Mouse (Mus musculus) intestine, embryonic 14.5 days (tissue): Measurements from ENCODE around the gene Ubr4. TPM values are rescaled to one million over a fixed set of nuclear protein-coding genes. Genes with fewer than 3 reads are reported as not detected.

Experiments used
- ATAC-seq: fragments of 200-750 bp; cut with Nextera tagmentation; replicated peaks from 2 replicates; pipeline ENCODE4 v1.8.0; 2017; ENCODE audit warnings: low read depth, moderate number of reproducible peaks, moderate TSS enrichment, moderate library complexity; ENCODE audit not compliant: low FRiP score, low TSS enrichment
- DNase-seq: peaks from one replicate; pipeline ENCODE4 v3.0.0-alpha.2; 2018; ENCODE audit warnings: low spot score
- H3K27ac ChIP-seq: fragments of 300-500 bp; sonication (generic); 2 replicates; pipeline ENCODE4 v1.5.1; 2014; ENCODE audit warnings: low read depth, mild to moderate bottlenecking, control low read depth
- H3K27me3 ChIP-seq: fragments of 300-500 bp; sonication (generic); replicated peaks from 2 replicates; pipeline ENCODE4 v1.6.1; 2014; ENCODE audit warnings: low read length, control low read depth; ENCODE audit not compliant: control insufficient read depth, insufficient read depth
- H3K36me3 ChIP-seq: fragments of 300-500 bp; sonication (generic); 2 replicates; pipeline ENCODE4 v1.6.1; 2014; ENCODE audit warnings: low read length, control low read depth; ENCODE audit not compliant: control insufficient read depth, insufficient read depth
- H3K4me1 ChIP-seq: fragments of 300-500 bp; sonication (generic); replicated peaks from 2 replicates; pipeline ENCODE4 v1.6.1; 2014; ENCODE audit warnings: low read length, control low read depth, mixed read lengths; ENCODE audit not compliant: control insufficient read depth, insufficient read depth
- H3K4me2 ChIP-seq: fragments of 300-500 bp; sonication (generic); 2 replicates; pipeline ENCODE4 v1.6.1; 2014; ENCODE audit warnings: low read length
- H3K4me3 ChIP-seq: fragments of 300-500 bp; sonication (generic); 2 replicates; pipeline ENCODE4 v1.5.1; 2014; ENCODE audit warnings: low read depth, low read length, control low read depth, mixed read lengths
- H3K9ac ChIP-seq: fragments of 300-500 bp; sonication (generic); 2 replicates; pipeline ENCODE4 v1.6.1; 2014; ENCODE audit warnings: mild to moderate bottlenecking, low read length
- H3K9me3 ChIP-seq: fragments of 300-500 bp; sonication (generic); 2 replicates; pipeline ENCODE4 v1.6.1; 2016; ENCODE audit warnings: low read length, control low read depth; ENCODE audit not compliant: control insufficient read depth
- WGBS: fragments of 180-500 bp; shearing (Covaris S2); extraction: QIAGEN DNeasy Blood & Tissue Kit; methylation state at CpG from one replicate; pipeline ENCODE4 v1.1.7; 2014; 5-methylcytosine and 5-hydroxymethylcytosine counted together
- polyA plus RNA-seq: library from polyadenylated mRNA; unstranded; fragments of >200 nt; fragmentation: Nextera tagmentation; extraction: Ambion mirVana; gene quantifications from 2 replicates; pipeline ENCODE4 v1.2.1, GENCODE M21; 2014

The Ubr4 gene
- polyA plus RNA-seq, 1 experiment from 2014 or later = 76.6 TPM

- Histone ChIP-seq H3K9ac (no peak overlapping the region), H3K9me3 (no peaks in the 10 kb centered on the region), H3K36me3 (peaks cover 44% of the 10 kb centered on the region), H3K4me2 (no peak overlapping the region), H3K4me1 (no peaks in the 10 kb centered on the region), H3K27me3 (no peaks in the 10 kb centered on the region), H3K27ac (no peak overlapping the region), H3K4me3 (no peak overlapping the region)
- ATAC-seq (no peak), DNase-seq (no peak)
- WGBS = 93% methylated on average over 11 of the region's 11 CpGs
Observed at GRCm38 (mm10) chr4:139318449-139318848, 34.0 kb upstream of the Ubr4 start.

GRCm38 (mm10) chr4:139319740-139320139 is 32.7 kb upstream of the Ubr4 start:
- peaks cover 36% of the 10 kb centered on the region for H3K36me3 ChIP-seq
- H3K27me3 ChIP-seq = no peaks in the 10 kb centered on the region
- WGBS = 95% methylated on average over 4 of the region's 4 CpGs
- DNase-seq (no peak), ATAC-seq (no peak)
- H3K27ac ChIP-seq = no peak overlapping the region
- no peak overlapping the region for H3K9ac ChIP-seq
- H3K9me3 ChIP-seq = no peaks in the 10 kb centered on the region
- no peaks in the 10 kb centered on the region for H3K4me1 ChIP-seq
- no peak overlapping the region for H3K4me3 ChIP-seq
- no peak overlapping the region for H3K4me2 ChIP-seq

- no peak overlapping the region for H3K27ac ChIP-seq
- H3K27me3 ChIP-seq = no peaks in the 10 kb centered on the region
- no peaks in the 10 kb centered on the region for H3K9me3 ChIP-seq
- no peaks in the 10 kb centered on the region for H3K4me1 ChIP-seq
- ATAC-seq = peak; percentile 76; the same call in 1 of the 2 replicates
- H3K36me3 ChIP-seq = no peaks in the 10 kb centered on the region
- H3K4me3 ChIP-seq = peak overlapping the region; percentile 16; the same call in 1 of the 2 replicates
- H3K4me2 ChIP-seq = peak overlapping the region; percentile 44
- WGBS = 8% methylated on average over 10 of the region's 10 CpGs
- peak; percentile 88 for DNase-seq
- no peak overlapping the region for H3K9ac ChIP-seq
Observed at GRCm38 (mm10) chr4:139330605-139331004, 21.8 kb upstream of the Ubr4 start.

GRCm38 (mm10) chr4:139334631-139335295 is 17.6 kb upstream of the Ubr4 start:
- WGBS = 65% methylated on average over 6 of the region's 9 CpGs
- Histone ChIP-seq H3K9me3 (no peaks in the 10 kb centered on the region), H3K4me2 (no peak overlapping the region), H3K27ac (no peak overlapping the region), H3K27me3 (peaks cover 5% of the 10 kb centered on the region; the same call in 1 of the 2 replicates), H3K4me3 (no peak overlapping the region), H3K4me1 (no peaks in the 10 kb centered on the region), H3K9ac (no peak overlapping the region), H3K36me3 (no peaks in the 10 kb centered on the region)
- ATAC-seq (no peak; the same call in 1 of the 2 replicates), DNase-seq (no peak)

- no peak overlapping the region for H3K4me2 ChIP-seq
- ATAC-seq = no peak
- no peaks in the 10 kb centered on the region for H3K4me1 ChIP-seq
- 55% methylated on average over 7 of the region's 7 CpGs for WGBS
- H3K27ac ChIP-seq = no peak overlapping the region
- H3K36me3 ChIP-seq = no peaks in the 10 kb centered on the region
- no peaks in the 10 kb centered on the region for H3K9me3 ChIP-seq
- H3K27me3 ChIP-seq = peaks cover 5% of the 10 kb centered on the region; the same call in 1 of the 2 replicates
- DNase-seq = no peak
- H3K4me3 ChIP-seq = no peak overlapping the region
- H3K9ac ChIP-seq = no peak overlapping the region
Observed at GRCm38 (mm10) chr4:139335507-139335906, 16.9 kb upstream of the Ubr4 start.

GRCm38 (mm10) chr4:139336822-139337483 is 15.5 kb upstream of the Ubr4 start:
- 21% methylated on average over 24 of the region's 24 CpGs for WGBS
- H3K36me3 ChIP-seq = no peaks in the 10 kb centered on the region
- H3K4me3 ChIP-seq = peak overlapping the region; percentile 13; the same call in 1 of the 2 replicates

GRCm38 (mm10) chr4:139338145-139338544 is 14.3 kb upstream of the Ubr4 start:
- DNase-seq (no peak), ATAC-seq (0 out of 2 replicates have a peak, but pooled peaks have one; percentile 45)
- Histone ChIP-seq H3K9ac (no peak overlapping the region), H3K27ac (no peak overlapping the region), H3K36me3 (no peaks in the 10 kb centered on the region), H3K4me2 (no peak overlapping the region), H3K27me3 (peaks cover 5% of the 10 kb centered on the region; the same call in 1 of the 2 replicates), H3K9me3 (no peaks in the 10 kb centered on the region), H3K4me1 (no peaks in the 10 kb centered on the region), H3K4me3 (no peak overlapping the region)
- 55% methylated on average over 33 of the region's 33 CpGs for WGBS

More at GRCm38 (mm10) chr4:139336822-139337483, 15.5 kb upstream of the Ubr4 start:
- Histone ChIP-seq H3K4me1 (no peaks in the 10 kb centered on the region), H3K27ac (no peak overlapping the region), H3K9me3 (no peaks in the 10 kb centered on the region), H3K27me3 (peaks cover 5% of the 10 kb centered on the region; the same call in 1 of the 2 replicates), H3K4me2 (peak overlapping the region; percentile 46), H3K9ac (no peak overlapping the region)
- DNase-seq (peak; percentile 89), ATAC-seq (peak; percentile 68; the same call in 1 of the 2 replicates)

GRCm38 (mm10) chr4:139340835-139341234 is 11.6 kb upstream of the Ubr4 start:
- no peak for DNase-seq
- ATAC-seq = no peak
- Histone ChIP-seq H3K27me3 (peaks cover 5% of the 10 kb centered on the region; the same call in 1 of the 2 replicates), H3K9me3 (no peaks in the 10 kb centered on the region), H3K4me1 (no peaks in the 10 kb centered on the region), H3K4me3 (no peak overlapping the region), H3K4me2 (no peak overlapping the region), H3K27ac (no peak overlapping the region), H3K36me3 (peaks cover under 1% of the 10 kb centered on the region; the same call in 1 of the 2 replicates), H3K9ac (no peak overlapping the region)
- WGBS = 75% methylated on average over 4 of the region's 4 CpGs
